Mouse (Mus musculus) inflammation-experienced regulatory T-cells, adult 16 weeks (primary cell): Measurements from ENCODE around the gene Cts6. TPM values are rescaled to one million over a fixed set of nuclear protein-coding genes. Genes with fewer than 3 reads are reported as not detected.

ENCODE experiments used
- polyA plus RNA-seq: library from polyadenylated mRNA; unstranded; fragments of 100-300 nt; shearing (Covaris generic); gene quantifications from one replicate; pipeline ENCODE4 v1.2.1, GENCODE M21; 2017

Cts6 gene
- not detected for polyA plus RNA-seq

DNA sequence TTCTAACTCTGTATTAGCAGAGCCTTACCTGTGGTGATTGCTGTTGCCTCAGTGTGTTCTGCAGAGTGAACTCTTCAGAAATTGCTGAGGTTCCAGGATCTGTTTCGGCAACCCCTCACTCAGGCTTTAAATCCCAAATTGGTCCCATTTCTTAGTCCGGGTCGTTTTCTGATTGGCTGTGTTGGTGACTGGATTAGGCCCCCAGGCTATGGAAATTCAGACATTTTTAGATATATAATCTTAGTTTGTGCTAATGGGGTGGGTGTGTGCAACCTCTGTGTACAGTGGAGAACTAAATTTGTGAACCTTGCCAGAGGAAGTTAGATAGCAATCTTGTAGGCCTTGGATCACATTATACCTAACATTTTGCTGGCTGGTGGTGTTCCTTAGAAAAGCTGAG, at the start of gene Cts6:
Cts6 (minus strand) TSS at position 101 of the 400 bp plus-strand sequence.

DNA sequence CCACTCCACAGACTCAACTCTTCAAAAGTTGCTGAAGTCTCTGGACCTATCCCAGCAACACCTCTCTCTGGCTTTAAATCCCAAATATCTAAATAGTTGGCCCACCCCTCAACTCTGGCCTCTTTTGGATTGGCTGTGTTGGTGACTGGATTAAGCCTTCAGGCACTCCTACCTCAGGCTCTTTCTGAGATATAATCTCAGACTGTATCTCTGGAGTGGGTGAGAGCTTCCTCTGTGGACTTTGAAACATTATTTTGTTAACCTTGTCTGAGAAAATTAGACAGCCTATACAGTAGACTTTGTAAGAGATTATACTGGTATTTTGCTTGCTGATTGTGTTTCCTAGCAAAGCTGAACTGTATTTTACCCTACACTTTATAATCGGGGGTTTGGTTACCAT, 39.1 kb downstream of the Cts6 start, which contains the start of gene Ctsr:
Ctsr (minus strand) TSS at position 101 of the 400 bp plus-strand sequence.

Other genes with a start within 250 kb of the Cts6 start
- not detected for gene Ctsj, start 197.5 kb downstream of the Cts6 start, polyA plus RNA-seq
- gene Ctsq, start 162.8 kb downstream of the Cts6 start, polyA plus RNA-seq, result not detected
- gene Ctsr, start 39.2 kb downstream of the Cts6 start, polyA plus RNA-seq, result not detected
- not detected for gene Cts8, start 51.9 kb upstream of the Cts6 start, polyA plus RNA-seq
- not detected for gene Gm49398, start 85.4 kb upstream of the Cts6 start, polyA plus RNA-seq
- gene Cts7, start 154.8 kb upstream of the Cts6 start, polyA plus RNA-seq, result not detected